Mouse (Mus musculus) hindbrain, embryonic 11.5 days (tissue): ENCODE results near the gene Kansl3. TPM values are rescaled to one million over a fixed set of nuclear protein-coding genes. Genes with fewer than 3 reads are reported as not detected.

Experiments
- ATAC-seq: fragments of 200-750 bp; cut with Nextera tagmentation; 2 replicates; pipeline ENCODE4 v1.8.0; 2017; ENCODE audit warnings: mild to moderate bottlenecking, moderate TSS enrichment, moderate library complexity; ENCODE audit not compliant: low FRiP score
- DNase-seq: peaks from one replicate; pipeline ENCODE4 v3.0.0-alpha.2; 2015; ENCODE audit warnings: low spot score
- H3K27ac ChIP-seq: fragments of 300-500 bp; sonication (generic); 2 replicates; pipeline ENCODE4 v1.5.1; 2014; ENCODE audit warnings: mild to moderate bottlenecking, low read depth, low read length
- H3K27me3 ChIP-seq: fragments of 300-500 bp; sonication (generic); 2 replicates; pipeline ENCODE4 v1.6.1; 2014; ENCODE audit warnings: mild to moderate bottlenecking, low read length, moderate library complexity, mixed read lengths; ENCODE audit not compliant: control insufficient read depth, insufficient read depth
- H3K36me3 ChIP-seq: fragments of 300-500 bp; sonication (generic); 2 replicates; pipeline ENCODE4 v1.6.1; 2014; ENCODE audit warnings: mild to moderate bottlenecking, low read length, moderate library complexity, mixed read lengths; ENCODE audit not compliant: control insufficient read depth, insufficient read depth
- H3K4me1 ChIP-seq: fragments of 300-500 bp; sonication (generic); replicated peaks from 2 replicates; pipeline ENCODE4 v1.6.1; 2014; ENCODE audit warnings: low read length, mixed read lengths; ENCODE audit not compliant: control insufficient read depth, insufficient read depth
- H3K4me2 ChIP-seq: fragments of 300-500 bp; sonication (generic); replicated peaks from 2 replicates; pipeline ENCODE4 v1.6.1; 2014; ENCODE audit warnings: mild to moderate bottlenecking, low read depth, low read length
- H3K4me3 ChIP-seq: fragments of 300-500 bp; sonication (generic); 2 replicates; pipeline ENCODE4 v1.5.1; 2014; ENCODE audit warnings: low read depth, low read length
- H3K9ac ChIP-seq: fragments of 300-500 bp; sonication (generic); 2 replicates; pipeline ENCODE4 v1.6.1; 2014; ENCODE audit warnings: low read depth, low read length
- H3K9me3 ChIP-seq: fragments of 300-500 bp; sonication (generic); 2 replicates; pipeline ENCODE4 v1.6.1; 2016; ENCODE audit warnings: low read length; ENCODE audit not compliant: control insufficient read depth
- WGBS: fragments of 180-500 bp; shearing (Covaris S2); extraction: QIAGEN DNeasy Blood & Tissue Kit; methylation state at CpG from one replicate; pipeline ENCODE4 v1.1.7; 2014; 5-methylcytosine and 5-hydroxymethylcytosine counted together
- polyA plus RNA-seq: library from polyadenylated mRNA; unstranded; fragments of >200 nt; fragmentation: Nextera tagmentation; extraction: Ambion mirVana; gene quantifications from 2 replicates; pipeline ENCODE4 v1.2.1, GENCODE M21; 2014

Kansl3 gene
- polyA plus RNA-seq, 1 experiment from 2014 or later, result 30.5 TPM

DNA sequence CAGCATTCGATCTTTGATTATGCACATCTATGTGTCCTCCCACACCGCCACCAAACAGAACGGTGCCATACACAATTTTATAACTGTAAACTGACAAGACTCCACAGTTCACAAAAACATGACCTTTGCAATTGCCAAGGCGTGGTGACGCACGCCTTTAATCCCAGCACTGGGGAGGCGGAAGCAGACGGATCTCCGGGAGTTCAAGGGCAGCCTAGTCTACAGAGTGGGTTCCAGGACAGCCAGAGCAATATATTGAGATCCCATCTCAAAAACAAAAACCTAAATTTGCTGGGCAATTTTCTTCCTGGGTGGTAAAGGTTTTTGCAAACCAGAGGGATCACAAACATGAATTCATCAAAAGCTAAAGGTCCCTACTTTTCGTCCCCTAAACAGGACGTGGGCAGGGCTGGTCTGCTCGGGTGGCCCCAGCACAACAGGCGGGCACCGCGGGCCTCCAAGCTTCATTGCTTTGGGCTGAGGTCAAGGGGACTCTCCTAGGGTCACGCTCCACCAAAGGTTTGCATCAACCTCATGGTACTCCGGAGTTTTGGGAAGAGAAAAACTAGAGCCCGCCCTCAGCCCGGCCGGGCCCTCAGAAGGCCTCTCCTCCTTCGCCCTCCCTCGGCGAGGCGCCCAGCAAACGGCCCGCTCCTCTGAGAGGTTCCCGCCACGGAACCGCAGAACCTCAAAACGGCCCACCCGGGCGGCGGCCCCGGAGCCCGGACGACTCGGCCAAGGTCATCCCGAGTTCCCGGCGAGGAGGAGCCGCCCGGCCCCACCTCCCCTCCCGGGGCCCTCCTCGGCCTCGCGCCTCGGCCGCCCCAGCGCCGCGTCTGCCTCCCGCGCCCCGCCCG lies 641 bp downstream of the Kansl3 start:
- no peaks in the 10 kb centered on the region for H3K9me3 ChIP-seq
- 7% methylated on average over 43 of the region's 55 CpGs for WGBS
- peaks cover 4% of the 10 kb centered on the region; the same call in 1 of the 2 replicates for H3K4me1 ChIP-seq
- ATAC-seq, result peak; percentile 88
- peak overlapping the region; percentile 60 for H3K4me2 ChIP-seq
- H3K27ac ChIP-seq, result 0 out of 2 replicates have a peak overlapping the region, but pooled peaks have one; percentile 59
- peak overlapping the region; percentile 67 for H3K4me3 ChIP-seq
- no peak for DNase-seq
- H3K9ac ChIP-seq, result peak overlapping the region; percentile 82
- H3K27me3 ChIP-seq, result no peaks in the 10 kb centered on the region
- no peaks in the 10 kb centered on the region for H3K36me3 ChIP-seq

- no peak for ATAC-seq
- no peak for DNase-seq
- Histone ChIP-seq H3K4me1 (peaks cover 4% of the 10 kb centered on the region; the same call in 1 of the 2 replicates), H3K4me2 (peak overlapping the region; percentile 60), H3K9ac (0 out of 2 replicates have a peak overlapping the region, but pooled peaks have one; percentile 12), H3K27ac (no peak overlapping the region), H3K27me3 (no peaks in the 10 kb centered on the region), H3K36me3 (no peaks in the 10 kb centered on the region), H3K4me3 (peak overlapping the region; percentile 67; the same call in 1 of the 2 replicates), H3K9me3 (no peaks in the 10 kb centered on the region)
- 65% methylated on average over 12 of the region's 12 CpGs for WGBS
These were observed 1.3 kb downstream of the Kansl3 start for GRCm38 (mm10) chr1:36367698-36368097.

GRCm38 (mm10) chr1:36356955-36357695 lies 11.9 kb downstream of the Kansl3 start:
- no peaks in the 10 kb centered on the region for H3K27me3 ChIP-seq
- no peak overlapping the region for H3K4me2 ChIP-seq
- no peak overlapping the region for H3K9ac ChIP-seq
- no peak for DNase-seq
- H3K4me1 ChIP-seq, result no peaks in the 10 kb centered on the region
- no peaks in the 10 kb centered on the region for H3K9me3 ChIP-seq
- 92% methylated on average over 5 of the region's 5 CpGs for WGBS
- H3K4me3 ChIP-seq, result no peak overlapping the region
- ATAC-seq, result no peak
- no peak overlapping the region for H3K27ac ChIP-seq
- peaks cover 10% of the 10 kb centered on the region; the same call in 1 of the 2 replicates for H3K36me3 ChIP-seq

GRCm38 (mm10) chr1:36352351-36352750 lies 16.6 kb downstream of the Kansl3 start:
- Histone ChIP-seq H3K4me1 (no peaks in the 10 kb centered on the region), H3K27me3 (no peaks in the 10 kb centered on the region), H3K36me3 (peaks cover 19% of the 10 kb centered on the region), H3K9me3 (no peaks in the 10 kb centered on the region), H3K9ac (no peak overlapping the region), H3K27ac (no peak overlapping the region), H3K4me2 (no peak overlapping the region), H3K4me3 (no peak overlapping the region)
- ATAC-seq (no peak), DNase-seq (no peak)
- 87% methylated on average over 4 of the region's 4 CpGs for WGBS

- no peaks in the 10 kb centered on the region for H3K27me3 ChIP-seq
- DNase-seq (no peak), ATAC-seq (no peak)
- H3K4me1 ChIP-seq, result no peaks in the 10 kb centered on the region
- H3K4me3 ChIP-seq, result no peak overlapping the region
- no peak overlapping the region for H3K4me2 ChIP-seq
- peaks cover 20% of the 10 kb centered on the region for H3K36me3 ChIP-seq
- H3K27ac ChIP-seq, result no peak overlapping the region
- WGBS, result 97% methylated on average over 6 of the region's 6 CpGs
- H3K9ac ChIP-seq, result no peak overlapping the region
- no peaks in the 10 kb centered on the region for H3K9me3 ChIP-seq
These were observed 26.4 kb downstream of the Kansl3 start for GRCm38 (mm10) chr1:36342547-36342946.

DNA sequence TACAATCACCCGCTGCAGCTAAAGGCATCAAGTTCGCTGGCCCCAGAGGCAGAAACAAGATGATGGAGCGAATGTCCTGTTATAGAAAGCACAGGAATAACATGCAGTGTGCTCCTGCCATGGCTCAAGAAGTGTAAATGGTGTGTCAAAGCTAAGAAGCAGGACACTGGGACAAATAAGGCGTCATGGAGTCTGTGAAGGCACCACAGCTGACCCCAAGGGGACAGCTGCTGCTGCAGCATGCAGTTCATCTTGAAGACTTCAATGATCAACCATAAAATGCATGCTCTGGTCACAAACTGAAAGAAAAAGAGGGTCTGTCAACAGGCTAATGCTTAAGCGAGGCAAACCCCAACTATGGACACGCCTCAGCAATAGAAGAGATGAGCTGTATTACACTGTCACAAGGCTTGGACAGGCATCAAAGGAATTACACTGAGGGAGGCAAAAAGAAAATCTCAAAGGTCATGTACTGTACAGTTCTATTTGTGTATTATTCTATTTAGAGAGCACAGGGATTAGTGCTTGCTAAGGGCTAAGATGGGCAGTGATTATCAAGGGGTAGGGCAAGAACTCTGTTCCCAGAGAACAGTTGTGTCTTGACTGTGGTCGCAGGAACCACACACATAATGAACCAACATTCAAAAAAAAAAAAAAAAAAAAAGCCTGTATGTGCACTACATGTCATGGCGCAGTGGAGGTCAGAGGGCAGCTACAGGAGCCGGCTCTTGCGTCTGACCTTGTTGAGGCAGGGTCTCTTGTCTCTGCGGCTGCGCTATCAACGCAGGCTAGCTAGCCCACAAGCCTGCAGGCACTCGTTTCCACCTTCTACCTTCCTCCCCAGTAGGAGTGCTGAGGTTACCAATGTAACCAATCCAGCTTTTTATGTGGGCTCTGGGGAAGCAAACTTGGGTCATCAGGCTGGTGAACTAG lies 35.8 kb downstream of the Kansl3 start:
- no peak overlapping the region for H3K27ac ChIP-seq
- no peaks in the 10 kb centered on the region for H3K9me3 ChIP-seq
- H3K4me3 ChIP-seq, result no peak overlapping the region
- ATAC-seq (no peak), DNase-seq (no peak)
- H3K4me2 ChIP-seq, result no peak overlapping the region
- 80% methylated on average over 14 of the region's 14 CpGs for WGBS
- peaks cover 16% of the 10 kb centered on the region; the same call in 1 of the 2 replicates for H3K36me3 ChIP-seq
- no peak overlapping the region for H3K9ac ChIP-seq
- H3K4me1 ChIP-seq, result no peaks in the 10 kb centered on the region
- no peaks in the 10 kb centered on the region for H3K27me3 ChIP-seq

GRCm38 (mm10) chr1:36331743-36332142 lies 37.2 kb downstream of the Kansl3 start:
- 0 out of 2 replicates have a peak, but pooled peaks cover 7% of the 10 kb centered on the region for H3K36me3 ChIP-seq
- H3K9me3 ChIP-seq, result no peaks in the 10 kb centered on the region
- no peak overlapping the region for H3K4me3 ChIP-seq
- no peaks in the 10 kb centered on the region for H3K27me3 ChIP-seq
- no peak overlapping the region for H3K27ac ChIP-seq
- H3K4me2 ChIP-seq, result no peak overlapping the region
- no peaks in the 10 kb centered on the region for H3K4me1 ChIP-seq
- no peak overlapping the region for H3K9ac ChIP-seq
- no peak for ATAC-seq
- 74% methylated on average over 6 of the region's 6 CpGs for WGBS
- no peak for DNase-seq

DNA sequence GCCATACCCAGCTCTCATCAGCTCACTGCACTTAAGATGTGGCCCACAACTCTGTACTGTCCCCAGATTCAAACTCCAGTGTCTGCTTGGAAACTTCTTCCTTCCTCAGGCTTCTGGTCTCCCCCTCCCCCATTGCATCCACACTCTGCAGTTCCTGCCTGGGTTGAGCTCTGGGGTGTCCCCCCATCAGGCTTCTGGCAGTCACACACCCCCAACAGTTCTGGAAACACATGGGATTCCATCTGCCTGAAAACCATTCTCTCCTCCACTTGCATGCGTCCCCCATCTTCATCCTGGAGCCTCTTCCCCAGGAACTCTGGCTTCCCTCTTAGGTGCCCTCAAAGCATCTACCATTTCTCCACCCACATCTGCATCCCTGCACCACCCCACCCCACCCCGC lies 42.2 kb downstream of the Kansl3 start:
- ATAC-seq, result no peak
- Histone ChIP-seq H3K27me3 (no peaks in the 10 kb centered on the region), H3K9me3 (no peaks in the 10 kb centered on the region), H3K4me1 (no peaks in the 10 kb centered on the region), H3K9ac (no peak overlapping the region), H3K4me3 (no peak overlapping the region), H3K27ac (no peak overlapping the region), H3K36me3 (no peaks in the 10 kb centered on the region), H3K4me2 (no peak overlapping the region)
- no peak for DNase-seq
- 91% methylated on average over 2 of the region's 2 CpGs for WGBS
